Mouse (Mus musculus) forebrain, embryonic 13.5 days (tissue): ENCODE results near the gene Rassf9. TPM values are rescaled to one million over a fixed set of nuclear protein-coding genes. Genes with fewer than 3 reads are reported as not detected.

ENCODE experiments used
- polyA plus RNA-seq: library from polyadenylated mRNA; unstranded; fragments of >200 nt; fragmentation: Nextera tagmentation; extraction: Ambion mirVana; gene quantifications from 2 replicates; pipeline ENCODE4 v1.2.1, GENCODE M21; 2015

Gene Rassf9
- polyA plus RNA-seq, 1 experiment from 2014 or later, result 1.4 TPM

Other genes with a start within 250 kb of the Rassf9 start
- 10.1 and 16.9 TPM in 2 replicates for gene Nts, start 21.7 kb upstream of the Rassf9 start, polyA plus RNA-seq